Mouse (Mus musculus) spleen, adult 2 months (tissue): ENCODE measurements at regions not wholly inside any gene's neighbourhood (a gene's known extent, or its start where the extent isn't known, plus 50 kb on each side); places are given as distances from the start of the nearest gene placed in this dataset.
"Not testable (repeated sequence)": the region's sequence is repeated elsewhere in the genome, so short reads cannot be mapped to it uniquely, and the experiment has no call there.

Experiments
- DNase-seq, 2 experiments: peaks; one replicate each; pipeline versions ENCODE4 v3.0.0 to v3.0.0-alpha.2; 2012 to 2021; ENCODE audit warnings: low spot score in 2 of 2, low read depth in 1 of 2
- H3K27ac ChIP-seq: fragments of 200-500 bp; 2 replicates; pipeline ENCODE4 v1.5.1; 2012; ENCODE audit warnings: low read length, inconsistent platforms; ENCODE audit not compliant: insufficient read depth
- H3K27me3 ChIP-seq: fragments of 200-500 bp; 2 replicates; pipeline ENCODE4 v1.6.1; 2012; ENCODE audit warnings: mild to moderate bottlenecking, moderate library complexity, low read length, inconsistent platforms; ENCODE audit not compliant: control insufficient read depth, insufficient read depth
- H3K36me3 ChIP-seq: fragments of 200-500 bp; 2 replicates; pipeline ENCODE4 v1.6.1; 2012; ENCODE audit warnings: mild to moderate bottlenecking, low read length, inconsistent platforms; ENCODE audit not compliant: control insufficient read depth, insufficient read depth
- H3K4me1 ChIP-seq: fragments of 200-500 bp; 2 replicates; pipeline ENCODE4 v1.6.1; 2011; ENCODE audit warnings: inconsistent platforms; ENCODE audit not compliant: control insufficient read depth, insufficient read depth, insufficient read length
- H3K4me3 ChIP-seq: fragments of 200-500 bp; 2 replicates; pipeline ENCODE4 v1.5.1; 2011; ENCODE audit warnings: mild to moderate bottlenecking, inconsistent platforms; ENCODE audit not compliant: insufficient read depth, insufficient read length; ENCODE audit errors: extremely low read depth
- WGBS: fragments of 180-500 bp; shearing (Covaris S2); methylation state at CpG from one replicate; pipeline ENCODE4 v1.1.7; 2018; 5-methylcytosine and 5-hydroxymethylcytosine counted together

DNA sequence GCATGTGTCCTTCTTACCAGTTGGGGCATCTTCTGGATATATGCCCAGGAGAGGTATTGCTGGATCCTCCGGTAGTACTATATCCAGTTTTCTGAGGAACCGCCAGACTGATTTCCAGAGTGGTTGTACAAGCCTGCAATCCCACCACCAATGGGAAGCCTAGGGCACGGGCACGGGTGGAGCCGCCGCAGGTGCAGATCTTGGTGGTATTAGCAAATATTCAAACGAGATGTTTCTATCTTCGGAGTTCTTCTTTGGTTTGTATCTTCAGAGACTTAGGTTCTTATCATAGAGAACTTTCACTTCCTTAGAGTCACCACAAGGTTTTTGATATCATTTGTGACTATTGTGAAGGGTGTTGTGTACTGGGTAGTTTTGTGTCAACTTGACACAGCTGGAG lies 103.1 kb downstream of the Btbd35f12 start:
- 88% methylated on average over 8 of the region's 8 CpGs for WGBS
- peak in 1 of 2 experiments; percentile 3 for DNase-seq
- not testable (repeated sequence) for H3K36me3 ChIP-seq, H3K4me1 ChIP-seq, H3K27ac ChIP-seq, H3K4me3 ChIP-seq, H3K27me3 ChIP-seq
